Mouse (Mus musculus): ENCODE results near the gene Oaf. TPM values are rescaled to one million over a fixed set of nuclear protein-coding genes. Genes with fewer than 3 reads are reported as not detected.

The Oaf gene
- polyA plus RNA-seq, 1 experiment from 2014 or later = 92.9 TPM

GRCm38 (mm10) chr9:43233044-43233443 is 6.7 kb downstream of the Oaf start:
- 36% methylated on average over 5 of the region's 5 CpGs for WGBS
- no peaks in the 10 kb centered on the region for H3K9me3 ChIP-seq (ENCODE audit: control insufficient read depth, low read depth, low read length)
- 0 out of 2 replicates have a peak overlapping the region, but pooled peaks have one; percentile 32 for H3K4me2 ChIP-seq (replicated peaks; ENCODE audit: low read depth, low read length)
- H3K27ac ChIP-seq (ENCODE audit: low read length) = peak overlapping the region; percentile 94; the same call in 1 of the 2 replicates
- H3K4me1 ChIP-seq (ENCODE audit: control insufficient read depth, insufficient read depth, low read length) = peaks cover 63% of the 10 kb centered on the region
- no peaks in the 10 kb centered on the region; the same call in 1 of the 2 replicates for H3K36me3 ChIP-seq (ENCODE audit: control insufficient read depth, insufficient read depth, low read length)
- H3K27me3 ChIP-seq (ENCODE audit: control insufficient read depth, insufficient read depth, low read length) = no peaks in the 10 kb centered on the region
- no peak overlapping the region for H3K4me3 ChIP-seq (ENCODE audit: low read depth, low read length)
- ATAC-seq (ENCODE audit: insufficient number of reproducible peaks, insufficient read depth, low FRiP score, low read depth) = no peak
- H3K9ac ChIP-seq (replicated peaks; ENCODE audit: low read depth, low read length) = no peak overlapping the region

DNA sequence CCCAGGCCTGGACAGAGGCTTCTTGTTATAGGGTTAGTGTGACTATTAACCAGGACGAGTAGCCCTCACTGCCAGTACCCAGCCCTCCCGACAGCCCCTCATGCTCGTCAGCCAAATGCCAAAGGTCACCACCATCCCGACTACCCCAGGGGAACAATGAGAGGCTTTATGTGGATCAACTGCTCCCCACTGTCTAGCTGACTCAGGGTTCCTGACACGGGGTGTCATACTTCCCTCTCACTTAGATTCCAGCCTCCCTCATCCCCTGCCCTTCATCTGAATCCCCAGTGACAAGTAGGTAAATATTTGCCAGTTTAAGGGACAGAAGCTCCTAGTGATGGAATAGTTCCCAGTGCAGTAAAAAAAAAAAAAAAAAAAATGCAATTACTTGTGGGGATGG is 7.4 kb downstream of the Oaf start:
- Histone ChIP-seq H3K4me3 (ENCODE audit: low read depth, low read length) (no peak overlapping the region), H3K4me2 (replicated peaks; ENCODE audit: low read depth, low read length) (peak overlapping the region; percentile 32), H3K9me3 (ENCODE audit: control insufficient read depth, low read depth, low read length) (no peaks in the 10 kb centered on the region), H3K9ac (replicated peaks; ENCODE audit: low read depth, low read length) (no peak overlapping the region), H3K27ac (ENCODE audit: low read length) (peak overlapping the region; percentile 94), H3K36me3 (ENCODE audit: control insufficient read depth, insufficient read depth, low read length) (no peaks in the 10 kb centered on the region; the same call in 1 of the 2 replicates), H3K4me1 (ENCODE audit: control insufficient read depth, insufficient read depth, low read length) (peaks cover 60% of the 10 kb centered on the region), H3K27me3 (ENCODE audit: control insufficient read depth, insufficient read depth, low read length) (no peaks in the 10 kb centered on the region)
- ATAC-seq (ENCODE audit: insufficient number of reproducible peaks, insufficient read depth, low FRiP score, low read depth) = no peak
- WGBS = 7% methylated on average over 5 of the region's 5 CpGs

- no peaks in the 10 kb centered on the region for H3K27me3 ChIP-seq (ENCODE audit: control insufficient read depth, insufficient read depth, low read length)
- ATAC-seq (ENCODE audit: insufficient number of reproducible peaks, insufficient read depth, low FRiP score, low read depth) = peak; percentile 84
- WGBS = 30% methylated on average over 4 of the region's 4 CpGs
- 0 out of 2 replicates have a peak overlapping the region, but pooled peaks have one; percentile 2 for H3K9ac ChIP-seq (replicated peaks; ENCODE audit: low read depth, low read length)
- H3K9me3 ChIP-seq (ENCODE audit: control insufficient read depth, low read depth, low read length) = no peaks in the 10 kb centered on the region
- H3K4me3 ChIP-seq (ENCODE audit: low read depth, low read length) = no peak overlapping the region
- peak overlapping the region; percentile 32 for H3K4me2 ChIP-seq (replicated peaks; ENCODE audit: low read depth, low read length)
- peak overlapping the region; percentile 94 for H3K27ac ChIP-seq (ENCODE audit: low read length)
- H3K36me3 ChIP-seq (ENCODE audit: control insufficient read depth, insufficient read depth, low read length) = no peaks in the 10 kb centered on the region; the same call in 1 of the 2 replicates
- peaks cover 61% of the 10 kb centered on the region for H3K4me1 ChIP-seq (ENCODE audit: control insufficient read depth, insufficient read depth, low read length)
Observed at GRCm38 (mm10) chr9:43231805-43232204, 7.9 kb downstream of the Oaf start.

GRCm38 (mm10) chr9:43230886-43231285 is 8.8 kb downstream of the Oaf start:
- H3K27ac ChIP-seq (ENCODE audit: low read length) = peak overlapping the region; percentile 94
- H3K27me3 ChIP-seq (ENCODE audit: control insufficient read depth, insufficient read depth, low read length) = no peaks in the 10 kb centered on the region
- ATAC-seq (ENCODE audit: insufficient number of reproducible peaks, insufficient read depth, low FRiP score, low read depth) = peak; percentile 35
- H3K9ac ChIP-seq (replicated peaks; ENCODE audit: low read depth, low read length) = no peak overlapping the region
- no peaks in the 10 kb centered on the region for H3K9me3 ChIP-seq (ENCODE audit: control insufficient read depth, low read depth, low read length)
- peak overlapping the region; percentile 32 for H3K4me2 ChIP-seq (replicated peaks; ENCODE audit: low read depth, low read length)
- H3K4me3 ChIP-seq (ENCODE audit: low read depth, low read length) = no peak overlapping the region
- 36% methylated on average over 4 of the region's 4 CpGs for WGBS
- H3K4me1 ChIP-seq (ENCODE audit: control insufficient read depth, insufficient read depth, low read length) = peaks cover 63% of the 10 kb centered on the region
- H3K36me3 ChIP-seq (ENCODE audit: control insufficient read depth, insufficient read depth, low read length) = no peaks in the 10 kb centered on the region; the same call in none of the 2 replicates

GRCm38 (mm10) chr9:43229962-43230361 is 9.7 kb downstream of the Oaf start:
- 76% methylated on average over 7 of the region's 7 CpGs for WGBS
- no peak for ATAC-seq (ENCODE audit: insufficient number of reproducible peaks, insufficient read depth, low FRiP score, low read depth)
- Histone ChIP-seq H3K4me3 (ENCODE audit: low read depth, low read length) (no peak overlapping the region), H3K9ac (replicated peaks; ENCODE audit: low read depth, low read length) (no peak overlapping the region), H3K4me2 (replicated peaks; ENCODE audit: low read depth, low read length) (no peak overlapping the region), H3K36me3 (ENCODE audit: control insufficient read depth, insufficient read depth, low read length) (no peaks in the 10 kb centered on the region; the same call in none of the 2 replicates), H3K27ac (ENCODE audit: low read length) (no peak overlapping the region), H3K27me3 (ENCODE audit: control insufficient read depth, insufficient read depth, low read length) (no peaks in the 10 kb centered on the region), H3K9me3 (ENCODE audit: control insufficient read depth, low read depth, low read length) (no peaks in the 10 kb centered on the region), H3K4me1 (ENCODE audit: control insufficient read depth, insufficient read depth, low read length) (peaks cover 67% of the 10 kb centered on the region)

GRCm38 (mm10) chr9:43229398-43229895 is 10.3 kb downstream of the Oaf start:
- no peak for ATAC-seq (ENCODE audit: insufficient number of reproducible peaks, insufficient read depth, low FRiP score, low read depth)

GRCm38 (mm10) chr9:43228745-43229144 is 11.0 kb downstream of the Oaf start:
- Histone ChIP-seq H3K36me3 (ENCODE audit: control insufficient read depth, insufficient read depth, low read length) (peaks cover 5% of the 10 kb centered on the region), H3K9ac (replicated peaks; ENCODE audit: low read depth, low read length) (no peak overlapping the region), H3K4me1 (ENCODE audit: control insufficient read depth, insufficient read depth, low read length) (peaks cover 64% of the 10 kb centered on the region), H3K27ac (ENCODE audit: low read length) (no peak overlapping the region), H3K4me2 (replicated peaks; ENCODE audit: low read depth, low read length) (no peak overlapping the region), H3K9me3 (ENCODE audit: control insufficient read depth, low read depth, low read length) (no peaks in the 10 kb centered on the region), H3K4me3 (ENCODE audit: low read depth, low read length) (no peak overlapping the region), H3K27me3 (ENCODE audit: control insufficient read depth, insufficient read depth, low read length) (no peaks in the 10 kb centered on the region)
- WGBS = 89% methylated on average over 2 of the region's 2 CpGs
- no peak for ATAC-seq (ENCODE audit: insufficient number of reproducible peaks, insufficient read depth, low FRiP score, low read depth)

More at GRCm38 (mm10) chr9:43229398-43229895, 10.3 kb downstream of the Oaf start:
- H3K27ac ChIP-seq (ENCODE audit: low read length) = no peak overlapping the region
- no peaks in the 10 kb centered on the region for H3K27me3 ChIP-seq (ENCODE audit: control insufficient read depth, insufficient read depth, low read length)
- H3K4me1 ChIP-seq (ENCODE audit: control insufficient read depth, insufficient read depth, low read length) = peaks cover 64% of the 10 kb centered on the region
- WGBS = 88% methylated on average over 10 of the region's 10 CpGs
- H3K4me2 ChIP-seq (replicated peaks; ENCODE audit: low read depth, low read length) = no peak overlapping the region
- H3K9ac ChIP-seq (replicated peaks; ENCODE audit: low read depth, low read length) = no peak overlapping the region
- no peaks in the 10 kb centered on the region for H3K9me3 ChIP-seq (ENCODE audit: control insufficient read depth, low read depth, low read length)
- H3K36me3 ChIP-seq (ENCODE audit: control insufficient read depth, insufficient read depth, low read length) = peaks cover 2% of the 10 kb centered on the region
- H3K4me3 ChIP-seq (ENCODE audit: low read depth, low read length) = no peak overlapping the region

DNA sequence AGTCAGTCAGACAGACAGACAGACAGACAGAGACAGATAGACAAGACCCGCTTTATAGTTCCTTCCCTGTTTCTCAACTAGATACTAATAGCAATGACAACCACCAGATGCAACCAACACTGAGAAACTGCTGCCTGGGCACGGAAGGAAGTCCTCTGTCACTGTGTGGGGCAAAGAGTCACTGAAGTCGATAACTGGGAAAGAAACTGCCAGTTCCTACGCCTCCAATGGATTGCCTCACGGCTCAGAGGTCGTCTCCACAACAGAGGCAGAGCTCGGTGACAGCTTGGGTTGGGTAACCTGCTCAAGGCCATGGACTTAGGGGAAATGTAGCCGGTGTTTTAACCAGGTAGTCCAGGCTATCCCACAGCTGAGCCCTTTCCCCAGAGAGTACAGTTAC is 12.1 kb downstream of the Oaf start:
- H3K36me3 ChIP-seq (ENCODE audit: control insufficient read depth, insufficient read depth, low read length) = peaks cover 5% of the 10 kb centered on the region
- no peak for ATAC-seq (ENCODE audit: insufficient number of reproducible peaks, insufficient read depth, low FRiP score, low read depth)
- H3K4me2 ChIP-seq (replicated peaks; ENCODE audit: low read depth, low read length) = no peak overlapping the region
- H3K27me3 ChIP-seq (ENCODE audit: control insufficient read depth, insufficient read depth, low read length) = no peaks in the 10 kb centered on the region
- peaks cover 56% of the 10 kb centered on the region for H3K4me1 ChIP-seq (ENCODE audit: control insufficient read depth, insufficient read depth, low read length)
- 74% methylated on average over 8 of the region's 8 CpGs for WGBS
- no peak overlapping the region for H3K9ac ChIP-seq (replicated peaks; ENCODE audit: low read depth, low read length)
- no peak overlapping the region for H3K4me3 ChIP-seq (ENCODE audit: low read depth, low read length)
- H3K27ac ChIP-seq (ENCODE audit: low read length) = no peak overlapping the region
- H3K9me3 ChIP-seq (ENCODE audit: control insufficient read depth, low read depth, low read length) = no peaks in the 10 kb centered on the region

Data from stomach, embryonic 14.5 days (tissue).